Mouse (Mus musculus): ENCODE results near the gene Emc3. TPM values are rescaled to one million over a fixed set of nuclear protein-coding genes. Genes with fewer than 3 reads are reported as not detected.
A peak's percentile ranks its signal among the peaks of the same experiment; 100 is the strongest.

Emc3 gene
- polyA plus RNA-seq, 1 experiment = 91.7 TPM

DNA sequence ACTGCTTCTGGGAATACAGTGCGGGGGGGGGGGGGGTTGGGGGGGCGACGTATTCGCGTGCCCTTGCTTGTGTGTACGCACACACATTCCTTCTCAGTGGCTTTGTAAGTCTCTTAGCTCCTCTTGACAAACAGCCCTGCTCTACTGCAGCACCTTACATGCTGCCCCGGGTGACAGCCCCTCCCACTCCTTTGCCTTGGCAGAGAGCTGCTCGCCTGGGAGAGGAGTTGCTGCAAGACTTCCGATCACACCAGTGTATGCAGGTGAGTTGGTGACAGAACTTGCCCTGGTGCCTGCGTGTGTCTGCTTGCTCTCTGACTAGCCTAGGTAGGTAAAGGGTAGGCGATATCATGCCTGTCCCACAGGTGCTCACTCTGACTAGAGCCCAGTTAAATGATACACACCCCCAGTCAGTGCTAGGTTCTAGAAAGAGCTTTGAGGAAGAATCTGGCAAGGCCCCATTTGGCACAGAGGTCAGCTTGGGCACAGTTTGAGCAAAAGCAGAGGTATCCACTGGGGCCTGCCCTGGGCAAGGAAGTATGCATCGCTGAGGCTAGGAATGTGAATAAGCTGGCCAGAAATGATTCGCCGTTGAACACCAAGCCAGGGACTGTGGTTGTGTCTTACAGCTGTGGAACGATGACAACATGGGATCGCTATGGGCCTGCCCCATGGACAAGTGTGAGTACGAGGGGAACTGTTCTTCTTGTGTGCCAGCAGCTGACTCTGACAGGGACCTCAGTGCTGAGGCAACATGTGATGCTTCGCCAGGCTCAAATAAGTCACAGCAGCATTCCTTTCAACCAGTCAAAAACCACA lies 50.7 kb downstream of the Emc3 start:
- Histone ChIP-seq H3K27ac (ENCODE audit: insufficient read depth, low read length) (no peak overlapping the region), H3K4me1 (ENCODE audit: control insufficient read depth, insufficient read depth, low read length) (peaks cover 15% of the 10 kb centered on the region), H3K4me3 (replicated peaks; ENCODE audit: insufficient read depth, low read depth, low read length) (no peak overlapping the region), H3K27me3 (ENCODE audit: control insufficient read depth, insufficient read depth, low read length) (no peaks in the 10 kb centered on the region)
- TF ChIP-seq CTCF (IDR thresholded peaks at IDR 0.05; ENCODE audit: borderline replicate concordance, insufficient read depth, low read depth, low read length) (no peak), POLR2A (IDR thresholded peaks at IDR 0.05; ENCODE audit: borderline replicate concordance, insufficient read depth, low read length) (no peak)
- DNase-seq = peak in 1 of 2 experiments; percentile 33
- WGBS = 52% methylated on average over 18 of the region's 18 CpGs

DNA sequence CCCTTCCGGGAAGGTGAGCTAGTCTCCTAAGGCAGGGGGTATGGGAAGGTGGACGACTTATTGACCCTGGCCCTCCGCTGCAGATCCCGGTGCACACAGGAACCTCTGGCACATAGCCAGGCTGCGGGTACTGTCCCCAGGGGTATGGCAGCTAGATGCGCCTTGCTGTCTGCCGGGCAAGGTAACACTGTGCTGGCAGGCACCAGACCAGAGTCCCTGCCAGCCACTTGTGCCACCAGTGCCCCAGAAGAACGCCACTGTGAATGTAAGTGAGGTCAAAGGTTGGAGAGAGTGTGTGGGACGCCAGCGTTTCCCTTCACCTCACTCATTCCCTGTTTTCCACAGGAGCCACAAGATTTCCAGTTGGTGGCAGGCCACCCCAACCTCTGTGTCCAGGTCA lies 52.5 kb downstream of the Emc3 start:
- Histone ChIP-seq H3K4me1 (ENCODE audit: control insufficient read depth, insufficient read depth, low read length) (peaks cover 10% of the 10 kb centered on the region), H3K27me3 (ENCODE audit: control insufficient read depth, insufficient read depth, low read length) (no peaks in the 10 kb centered on the region), H3K27ac (ENCODE audit: insufficient read depth, low read length) (no peak overlapping the region), H3K4me3 (replicated peaks; ENCODE audit: insufficient read depth, low read depth, low read length) (no peak overlapping the region)
- no peak for DNase-seq
- WGBS = 54% methylated on average over 10 of the region's 10 CpGs
- TF ChIP-seq CTCF (IDR thresholded peaks at IDR 0.05; ENCODE audit: borderline replicate concordance, insufficient read depth, low read depth, low read length) (no peak), POLR2A (IDR thresholded peaks at IDR 0.05; ENCODE audit: borderline replicate concordance, insufficient read depth, low read length) (no peak)

DNA sequence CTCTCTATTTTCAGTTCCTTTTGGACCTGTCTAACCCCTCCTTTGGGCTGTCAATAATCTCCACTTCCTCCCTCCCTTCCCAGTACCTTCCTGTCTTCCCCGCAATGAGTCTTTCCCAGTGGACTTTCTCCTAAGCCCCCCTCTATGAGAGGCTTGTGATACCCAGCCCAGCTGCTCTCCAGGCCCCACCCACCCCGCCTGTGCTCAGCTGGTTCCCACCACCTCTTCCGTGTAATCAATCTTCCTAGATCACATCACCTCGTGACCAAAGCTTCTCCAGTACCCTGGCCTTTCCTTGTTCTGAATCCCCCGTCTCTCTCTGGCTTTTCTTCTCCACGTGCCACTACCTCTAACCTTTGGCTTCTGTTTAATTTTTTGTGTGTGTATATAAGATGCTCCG lies 54.1 kb downstream of the Emc3 start:
- Histone ChIP-seq H3K4me1 (ENCODE audit: control insufficient read depth, insufficient read depth, low read length) (peaks cover 10% of the 10 kb centered on the region), H3K27ac (ENCODE audit: insufficient read depth, low read length) (no peak overlapping the region), H3K4me3 (replicated peaks; ENCODE audit: insufficient read depth, low read depth, low read length) (no peak overlapping the region), H3K27me3 (ENCODE audit: control insufficient read depth, insufficient read depth, low read length) (no peaks in the 10 kb centered on the region)
- TF ChIP-seq POLR2A (IDR thresholded peaks at IDR 0.05; ENCODE audit: borderline replicate concordance, insufficient read depth, low read length) (no peak), CTCF (IDR thresholded peaks at IDR 0.05; ENCODE audit: borderline replicate concordance, insufficient read depth, low read depth, low read length) (no peak)
- no peak for DNase-seq
- 56% methylated on average over 7 of the region's 7 CpGs for WGBS

DNA sequence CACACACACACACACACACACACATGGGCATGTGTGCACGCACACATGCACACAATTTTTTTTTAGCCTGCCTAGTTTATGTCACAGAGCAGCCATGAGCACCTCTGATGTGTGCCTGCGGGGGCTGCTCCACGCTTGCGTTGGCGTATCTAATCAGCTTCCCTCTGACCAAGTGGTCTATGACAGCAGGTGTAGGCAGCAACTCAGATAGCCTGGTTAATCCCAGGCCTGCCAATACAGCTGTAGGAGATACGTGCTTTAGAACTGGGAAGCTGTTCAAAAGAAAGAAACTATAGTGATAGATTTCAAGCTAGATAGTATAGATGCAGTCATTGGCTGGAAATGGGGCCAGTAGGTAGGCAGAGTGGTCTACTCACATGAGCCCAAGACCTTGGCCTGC lies 57.7 kb downstream of the Emc3 start:
- H3K27ac ChIP-seq (ENCODE audit: insufficient read depth, low read length) = no peak overlapping the region
- TF ChIP-seq POLR2A (IDR thresholded peaks at IDR 0.05; ENCODE audit: borderline replicate concordance, insufficient read depth, low read length) = no peak
- no peak for TF ChIP-seq CTCF (IDR thresholded peaks at IDR 0.05; ENCODE audit: borderline replicate concordance, insufficient read depth, low read depth, low read length)
- H3K4me3 ChIP-seq (replicated peaks; ENCODE audit: insufficient read depth, low read depth, low read length) = no peak overlapping the region
- H3K4me1 ChIP-seq (ENCODE audit: control insufficient read depth, insufficient read depth, low read length) = peaks cover 12% of the 10 kb centered on the region; the same call in 1 of the 2 replicates
- DNase-seq = no peak
- no peaks in the 10 kb centered on the region for H3K27me3 ChIP-seq (ENCODE audit: control insufficient read depth, insufficient read depth, low read length)
- WGBS = 86% methylated on average over 6 of the region's 6 CpGs

DNA sequence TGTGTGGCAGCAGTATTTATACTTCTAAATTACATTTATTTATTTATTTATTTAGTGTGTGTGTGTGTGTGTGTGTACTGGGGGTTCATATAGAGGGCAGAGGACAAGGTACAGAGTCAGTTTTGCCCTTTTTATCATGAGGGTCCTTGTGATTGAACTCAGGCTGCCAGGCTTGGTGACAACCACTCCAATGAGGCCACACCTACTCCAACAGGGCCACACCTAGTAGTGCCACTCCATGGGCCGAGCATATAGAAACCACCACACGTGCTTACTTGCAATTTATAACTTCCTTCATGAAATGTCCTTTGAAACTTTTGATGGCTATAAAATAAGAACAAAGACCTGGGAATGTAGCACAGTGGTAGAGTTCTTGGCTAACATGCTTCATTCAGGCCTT lies 58.2 kb downstream of the Emc3 start:
- H3K4me3 ChIP-seq (replicated peaks; ENCODE audit: insufficient read depth, low read depth, low read length) = no peak overlapping the region
- H3K4me1 ChIP-seq (ENCODE audit: control insufficient read depth, insufficient read depth, low read length) = peaks cover 12% of the 10 kb centered on the region; the same call in 1 of the 2 replicates
- no peaks in the 10 kb centered on the region for H3K27me3 ChIP-seq (ENCODE audit: control insufficient read depth, insufficient read depth, low read length)
- whole genome bisulfite sequencing = 93% methylated on average over 2 of the region's 2 CpGs
- no peak for DNase-seq
- H3K27ac ChIP-seq (ENCODE audit: insufficient read depth, low read length) = no peak overlapping the region
- TF ChIP-seq CTCF (IDR thresholded peaks at IDR 0.05; ENCODE audit: borderline replicate concordance, insufficient read depth, low read depth, low read length) = no peak
- no peak for TF ChIP-seq POLR2A (IDR thresholded peaks at IDR 0.05; ENCODE audit: borderline replicate concordance, insufficient read depth, low read length)

DNA sequence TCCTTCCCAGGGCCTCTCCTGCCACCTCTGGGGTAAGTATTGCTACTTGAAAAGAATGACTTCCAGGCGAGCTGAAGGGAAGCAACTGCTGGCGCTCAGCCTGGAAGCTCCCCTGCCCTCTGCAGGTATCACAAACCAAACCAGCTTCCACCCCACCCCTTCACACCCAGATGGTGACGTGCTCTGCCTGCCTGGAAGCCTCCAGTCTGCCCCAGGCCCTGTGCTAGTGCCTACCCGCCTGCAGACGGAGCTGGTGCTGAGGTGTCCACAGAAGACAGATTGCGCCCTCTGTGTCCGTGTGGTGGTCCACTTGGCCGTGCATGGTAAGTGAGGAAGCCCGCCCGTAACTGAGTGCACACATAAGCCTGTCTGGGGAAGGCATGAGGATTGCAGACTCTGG lies 59.4 kb downstream of the Emc3 start:
- TF ChIP-seq CTCF (IDR thresholded peaks at IDR 0.05; ENCODE audit: borderline replicate concordance, insufficient read depth, low read depth, low read length) (no peak), POLR2A (IDR thresholded peaks at IDR 0.05; ENCODE audit: borderline replicate concordance, insufficient read depth, low read length) (no peak)
- H3K27me3 ChIP-seq (ENCODE audit: control insufficient read depth, insufficient read depth, low read length) = no peaks in the 10 kb centered on the region
- no peak overlapping the region for H3K4me3 ChIP-seq (replicated peaks; ENCODE audit: insufficient read depth, low read depth, low read length)
- DNase-seq = no peak
- WGBS = 86% methylated on average over 10 of the region's 10 CpGs
- H3K27ac ChIP-seq (ENCODE audit: insufficient read depth, low read length) = no peak overlapping the region
- H3K4me1 ChIP-seq (ENCODE audit: control insufficient read depth, insufficient read depth, low read length) = peaks cover 12% of the 10 kb centered on the region; the same call in 1 of the 2 replicates

DNA sequence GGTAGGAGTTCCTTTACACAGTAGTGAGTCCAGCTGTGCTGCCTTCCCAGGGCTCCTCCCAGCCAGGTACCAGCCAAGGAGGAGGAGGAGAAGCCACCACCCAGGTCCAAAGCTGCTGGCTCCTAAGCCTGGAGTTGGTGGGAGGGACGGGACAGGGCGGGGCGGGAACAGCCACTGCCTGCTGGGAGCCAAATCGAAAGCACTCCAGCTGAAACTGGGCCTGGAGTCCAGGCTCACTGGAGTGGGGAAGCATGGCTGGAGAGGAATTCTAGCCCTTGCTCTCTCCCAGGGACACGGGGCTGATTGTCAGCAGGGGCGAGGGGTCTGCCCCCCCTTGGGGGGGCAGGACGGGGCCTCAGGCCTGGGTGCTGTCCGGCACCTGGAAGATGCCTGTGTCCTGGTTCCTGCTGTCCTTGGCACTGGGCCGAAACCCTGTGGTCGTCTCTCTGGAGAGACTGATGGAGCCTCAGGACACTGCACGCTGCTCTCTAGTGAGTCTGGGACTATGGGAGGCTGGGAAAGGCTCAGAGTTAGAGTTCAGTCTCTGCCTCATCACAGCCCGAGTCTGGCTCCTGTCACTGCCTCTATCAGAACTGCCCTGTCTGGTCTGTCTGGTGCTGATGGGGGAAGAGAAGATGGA lies 60.0 kb downstream of the Emc3 start, which contains the start of gene Il17rc:
TSS of gene Il17rc (plus strand) at position 131 of the 640 bp plus-strand sequence.
- no peak within 1 kb of the TSS for H3K27ac ChIP-seq (ENCODE audit: insufficient read depth, low read length)
- peaks cover 12% of the 10 kb centered on the region; the same call in 1 of the 2 replicates for H3K4me1 ChIP-seq (ENCODE audit: control insufficient read depth, insufficient read depth, low read length)
- WGBS = 18% methylated on average over 11 of the region's 12 CpGs
- peak in 1 of 2 experiments; percentile 30 for DNase-seq
- H3K4me3 ChIP-seq (replicated peaks; ENCODE audit: insufficient read depth, low read depth, low read length) = no peak within 1 kb of the TSS
- TF ChIP-seq CTCF (IDR thresholded peaks at IDR 0.05; ENCODE audit: borderline replicate concordance, insufficient read depth, low read depth, low read length) (no peak), POLR2A (IDR thresholded peaks at IDR 0.05; ENCODE audit: borderline replicate concordance, insufficient read depth, low read length) (no peak)
- H3K27me3 ChIP-seq (ENCODE audit: control insufficient read depth, insufficient read depth, low read length) = no peaks in the 10 kb centered on the region
